Mouse (Mus musculus): Measurements from ENCODE around the gene Islr2. TPM values are rescaled to one million over a fixed set of nuclear protein-coding genes. Genes with fewer than 3 reads are reported as not detected.

Islr2 gene
- polyA plus RNA-seq, 1 experiment from 2014 or later: 19.6 TPM

DNA sequence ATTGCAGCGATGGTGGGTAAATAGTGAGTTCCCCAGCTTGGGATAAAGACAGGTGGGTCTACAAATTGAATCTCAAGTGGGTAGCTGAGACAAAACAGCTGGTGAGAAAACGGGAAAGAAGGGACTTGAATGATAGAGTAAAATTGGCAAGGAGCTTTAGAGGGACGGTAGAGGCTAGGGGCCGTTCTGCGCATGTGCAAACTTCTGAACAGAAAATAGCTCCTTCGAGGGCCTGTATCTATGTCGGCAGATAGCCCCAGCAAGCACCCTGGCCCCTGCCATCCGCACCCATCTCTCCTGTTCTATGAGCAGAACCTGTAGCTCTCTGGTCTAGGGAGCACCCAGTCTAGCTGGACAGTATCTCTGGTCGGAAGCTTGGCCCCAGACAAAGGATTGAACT is 9.9 kb downstream of the Islr2 start:
- DNase-seq (ENCODE audit: low spot score, missing footprints) (no peak), ATAC-seq (ENCODE audit: low FRiP score) (no peak)
- H3K4me1 ChIP-seq (ENCODE audit: control insufficient read depth, insufficient read depth, low read length): peaks cover 18% of the 10 kb centered on the region
- H3K36me3 ChIP-seq (ENCODE audit: control insufficient read depth, insufficient read depth, low read length): no peaks in the 10 kb centered on the region
- H3K4me3 ChIP-seq (ENCODE audit: low read depth, low read length): no peak overlapping the region
- H3K9me3 ChIP-seq (ENCODE audit: control insufficient read depth, low read length): no peaks in the 10 kb centered on the region
- H3K27me3 ChIP-seq (ENCODE audit: control insufficient read depth, insufficient read depth, low read length): peaks cover 45% of the 10 kb centered on the region
- H3K9ac ChIP-seq (ENCODE audit: low read length): no peak overlapping the region
- no peak overlapping the region for H3K4me2 ChIP-seq
- 70% methylated on average over 9 of the region's 9 CpGs for WGBS
- H3K27ac ChIP-seq (ENCODE audit: low read depth, low read length): no peak overlapping the region

DNA sequence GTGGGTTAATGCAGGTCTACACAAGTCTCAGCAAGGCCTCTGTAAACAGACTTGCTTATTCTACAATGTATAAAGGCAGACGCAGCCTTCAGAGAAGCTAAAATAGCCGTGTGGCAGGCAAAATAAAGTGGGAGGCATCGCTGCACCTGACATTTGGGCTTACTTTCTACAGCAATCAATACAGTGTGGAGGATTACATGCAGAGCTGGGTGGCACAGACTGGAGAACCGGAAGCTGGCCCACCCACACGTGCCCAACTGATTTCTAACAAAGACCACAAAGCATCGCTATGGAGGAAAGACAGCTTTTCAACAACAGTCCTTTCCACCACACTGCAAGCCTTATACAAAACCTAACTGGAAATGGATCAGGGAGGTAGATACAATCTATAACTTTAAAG is 19.7 kb downstream of the Islr2 start:
- H3K9me3 ChIP-seq (ENCODE audit: control insufficient read depth, low read length): no peaks in the 10 kb centered on the region
- 72% methylated on average over 6 of the region's 6 CpGs for WGBS
- no peak overlapping the region for H3K27ac ChIP-seq (ENCODE audit: low read depth, low read length)
- no peaks in the 10 kb centered on the region for H3K27me3 ChIP-seq (ENCODE audit: control insufficient read depth, insufficient read depth, low read length)
- H3K4me3 ChIP-seq (ENCODE audit: low read depth, low read length): no peak overlapping the region
- H3K36me3 ChIP-seq (ENCODE audit: control insufficient read depth, insufficient read depth, low read length): no peaks in the 10 kb centered on the region
- DNase-seq (ENCODE audit: low spot score, missing footprints): no peak
- no peak for ATAC-seq (ENCODE audit: low FRiP score)
- no peaks in the 10 kb centered on the region for H3K4me1 ChIP-seq (ENCODE audit: control insufficient read depth, insufficient read depth, low read length)
- no peak overlapping the region for H3K4me2 ChIP-seq
- no peak overlapping the region for H3K9ac ChIP-seq (ENCODE audit: low read length)

DNA sequence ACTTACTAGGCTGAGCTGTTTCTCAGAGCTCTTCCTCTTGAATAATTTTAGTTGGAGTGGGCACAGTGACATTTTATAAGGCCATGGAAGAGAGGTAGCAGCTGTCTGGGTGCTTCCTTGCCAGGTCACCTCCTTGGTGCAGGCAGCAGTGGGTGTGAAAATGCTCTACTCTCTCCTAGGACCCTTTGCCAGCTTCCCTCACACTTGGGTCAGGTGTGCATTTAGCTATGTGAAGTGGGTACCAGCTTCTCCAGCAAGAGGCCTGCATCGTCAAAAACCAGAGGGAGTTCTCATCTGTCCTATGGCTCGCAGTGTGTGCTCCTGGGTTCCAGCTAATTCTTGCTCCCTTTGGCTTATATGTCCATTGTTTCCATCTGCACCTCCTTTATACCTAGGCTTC is 24.7 kb downstream of the Islr2 start:
- H3K4me2 ChIP-seq: no peak overlapping the region
- 84% methylated on average over 2 of the region's 2 CpGs for WGBS
- no peak for ATAC-seq (ENCODE audit: low FRiP score)
- no peaks in the 10 kb centered on the region for H3K9me3 ChIP-seq (ENCODE audit: control insufficient read depth, low read length)
- no peaks in the 10 kb centered on the region for H3K27me3 ChIP-seq (ENCODE audit: control insufficient read depth, insufficient read depth, low read length)
- no peak for DNase-seq (ENCODE audit: low spot score, missing footprints)
- no peak overlapping the region for H3K27ac ChIP-seq (ENCODE audit: low read depth, low read length)
- H3K36me3 ChIP-seq (ENCODE audit: control insufficient read depth, insufficient read depth, low read length): no peaks in the 10 kb centered on the region
- no peaks in the 10 kb centered on the region for H3K4me1 ChIP-seq (ENCODE audit: control insufficient read depth, insufficient read depth, low read length)
- H3K9ac ChIP-seq (ENCODE audit: low read length): no peak overlapping the region
- H3K4me3 ChIP-seq (ENCODE audit: low read depth, low read length): no peak overlapping the region

GRCm38 (mm10) chr9:58177165-58177564 is 27.0 kb downstream of the Islr2 start:
- Histone ChIP-seq H3K36me3 (ENCODE audit: control insufficient read depth, insufficient read depth, low read length) (no peaks in the 10 kb centered on the region), H3K4me2 (no peak overlapping the region), H3K9me3 (ENCODE audit: control insufficient read depth, low read length) (no peaks in the 10 kb centered on the region), H3K4me1 (ENCODE audit: control insufficient read depth, insufficient read depth, low read length) (no peaks in the 10 kb centered on the region), H3K27ac (ENCODE audit: low read depth, low read length) (no peak overlapping the region), H3K27me3 (ENCODE audit: control insufficient read depth, insufficient read depth, low read length) (no peaks in the 10 kb centered on the region), H3K9ac (ENCODE audit: low read length) (no peak overlapping the region), H3K4me3 (ENCODE audit: low read depth, low read length) (no peak overlapping the region)
- DNase-seq (ENCODE audit: low spot score, missing footprints) (no peak), ATAC-seq (ENCODE audit: low FRiP score) (no peak)
- WGBS: 67% methylated on average over 4 of the region's 4 CpGs

GRCm38 (mm10) chr9:58175745-58176487 is 28.2 kb downstream of the Islr2 start:
- no peak for ATAC-seq (ENCODE audit: low FRiP score)
- DNase-seq (ENCODE audit: low spot score, missing footprints): no peak
- Histone ChIP-seq H3K27ac (ENCODE audit: low read depth, low read length) (no peak overlapping the region), H3K9me3 (ENCODE audit: control insufficient read depth, low read length) (no peaks in the 10 kb centered on the region), H3K4me1 (ENCODE audit: control insufficient read depth, insufficient read depth, low read length) (no peaks in the 10 kb centered on the region), H3K27me3 (ENCODE audit: control insufficient read depth, insufficient read depth, low read length) (no peaks in the 10 kb centered on the region), H3K36me3 (ENCODE audit: control insufficient read depth, insufficient read depth, low read length) (no peaks in the 10 kb centered on the region), H3K9ac (ENCODE audit: low read length) (no peak overlapping the region), H3K4me3 (ENCODE audit: low read depth, low read length) (no peak overlapping the region), H3K4me2 (no peak overlapping the region)
- WGBS: 52% methylated on average over 5 of the region's 5 CpGs

- no peak overlapping the region for H3K4me2 ChIP-seq
- no peaks in the 10 kb centered on the region for H3K9me3 ChIP-seq (ENCODE audit: control insufficient read depth, low read length)
- H3K4me1 ChIP-seq (ENCODE audit: control insufficient read depth, insufficient read depth, low read length): no peaks in the 10 kb centered on the region
- no peak overlapping the region for H3K4me3 ChIP-seq (ENCODE audit: low read depth, low read length)
- H3K27me3 ChIP-seq (ENCODE audit: control insufficient read depth, insufficient read depth, low read length): no peaks in the 10 kb centered on the region
- 34% methylated on average over 5 of the region's 5 CpGs for WGBS
- no peak overlapping the region for H3K27ac ChIP-seq (ENCODE audit: low read depth, low read length)
- DNase-seq (ENCODE audit: low spot score, missing footprints): no peak
- ATAC-seq (ENCODE audit: low FRiP score): no peak
- H3K36me3 ChIP-seq (ENCODE audit: control insufficient read depth, insufficient read depth, low read length): no peaks in the 10 kb centered on the region
- H3K9ac ChIP-seq (ENCODE audit: low read length): no peak overlapping the region
Measured at GRCm38 (mm10) chr9:58174818-58175251, 29.3 kb downstream of the Islr2 start.

DNA sequence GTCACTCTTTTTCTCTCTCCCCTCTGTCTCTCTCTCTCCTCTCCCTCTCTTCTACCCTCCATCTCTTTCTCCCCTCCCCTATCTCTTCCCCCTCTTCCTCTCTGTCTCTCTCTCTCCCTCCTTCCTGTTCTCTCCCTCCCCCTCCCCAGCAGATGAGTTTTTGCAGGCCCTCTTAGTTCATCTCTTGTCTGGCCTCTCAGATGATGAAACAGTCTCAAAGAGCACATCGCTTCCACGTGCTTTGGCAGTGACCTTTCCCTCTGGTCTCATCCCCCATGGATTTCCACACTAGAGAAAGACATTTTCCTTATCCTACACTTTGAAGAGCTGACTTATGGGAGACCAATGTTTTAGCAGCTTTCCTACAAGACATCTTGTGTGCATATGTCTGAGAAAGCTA is 31.3 kb downstream of the Islr2 start:
- Histone ChIP-seq H3K9ac (ENCODE audit: low read length) (no peak overlapping the region), H3K4me2 (no peak overlapping the region), H3K27ac (ENCODE audit: low read depth, low read length) (no peak overlapping the region), H3K4me1 (ENCODE audit: control insufficient read depth, insufficient read depth, low read length) (peaks cover 7% of the 10 kb centered on the region; the same call in 1 of the 2 replicates), H3K4me3 (ENCODE audit: low read depth, low read length) (no peak overlapping the region), H3K9me3 (ENCODE audit: control insufficient read depth, low read length) (no peaks in the 10 kb centered on the region), H3K27me3 (ENCODE audit: control insufficient read depth, insufficient read depth, low read length) (no peaks in the 10 kb centered on the region), H3K36me3 (ENCODE audit: control insufficient read depth, insufficient read depth, low read length) (no peaks in the 10 kb centered on the region)
- 65% methylated on average over 2 of the region's 2 CpGs for whole genome bisulfite sequencing
- DNase-seq (ENCODE audit: low spot score, missing footprints) (no peak), ATAC-seq (ENCODE audit: low FRiP score) (no peak)

DNA sequence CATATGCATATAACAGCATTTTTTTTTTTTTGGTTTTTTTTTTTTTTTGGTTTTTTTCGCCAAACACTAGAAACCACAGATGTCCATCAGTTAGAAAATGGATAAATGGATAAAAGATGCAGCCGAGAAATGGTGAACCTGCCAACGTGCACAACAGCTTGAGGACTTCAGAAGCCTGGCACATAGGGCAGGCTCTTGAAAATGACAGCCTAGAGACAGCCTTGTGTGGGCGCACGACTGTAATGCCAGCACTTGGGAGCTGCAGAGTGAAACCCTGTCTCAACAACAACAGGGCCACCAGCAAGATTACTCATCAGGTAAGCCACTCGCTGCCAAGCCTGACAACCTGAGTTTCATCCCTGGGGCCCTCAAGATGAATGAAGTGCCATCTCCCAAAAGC is 34.7 kb downstream of the Islr2 start:
- ATAC-seq (ENCODE audit: low FRiP score) (no peak), DNase-seq (ENCODE audit: low spot score, missing footprints) (no peak)
- H3K4me1 ChIP-seq (ENCODE audit: control insufficient read depth, insufficient read depth, low read length): peaks cover 7% of the 10 kb centered on the region; the same call in 1 of the 2 replicates
- no peaks in the 10 kb centered on the region for H3K36me3 ChIP-seq (ENCODE audit: control insufficient read depth, insufficient read depth, low read length)
- H3K9ac ChIP-seq (ENCODE audit: low read length): no peak overlapping the region
- H3K27ac ChIP-seq (ENCODE audit: low read depth, low read length): no peak overlapping the region
- no peaks in the 10 kb centered on the region for H3K27me3 ChIP-seq (ENCODE audit: control insufficient read depth, insufficient read depth, low read length)
- no peaks in the 10 kb centered on the region for H3K9me3 ChIP-seq (ENCODE audit: control insufficient read depth, low read length)
- no peak overlapping the region for H3K4me2 ChIP-seq
- WGBS: 90% methylated on average over 6 of the region's 6 CpGs
- H3K4me3 ChIP-seq (ENCODE audit: low read depth, low read length): no peak overlapping the region

GRCm38 (mm10) chr9:58168880-58169279 is 35.2 kb downstream of the Islr2 start:
- no peaks in the 10 kb centered on the region for H3K9me3 ChIP-seq (ENCODE audit: control insufficient read depth, low read length)
- peaks cover 7% of the 10 kb centered on the region; the same call in 1 of the 2 replicates for H3K4me1 ChIP-seq (ENCODE audit: control insufficient read depth, insufficient read depth, low read length)
- H3K36me3 ChIP-seq (ENCODE audit: control insufficient read depth, insufficient read depth, low read length): no peaks in the 10 kb centered on the region
- no peak overlapping the region for H3K9ac ChIP-seq (ENCODE audit: low read length)
- H3K4me3 ChIP-seq (ENCODE audit: low read depth, low read length): no peak overlapping the region
- no peaks in the 10 kb centered on the region for H3K27me3 ChIP-seq (ENCODE audit: control insufficient read depth, insufficient read depth, low read length)
- WGBS: 77% methylated on average over 3 of the region's 3 CpGs
- DNase-seq (ENCODE audit: low spot score, missing footprints): no peak
- no peak for ATAC-seq (ENCODE audit: low FRiP score)
- H3K4me2 ChIP-seq: no peak overlapping the region
- no peak overlapping the region for H3K27ac ChIP-seq (ENCODE audit: low read depth, low read length)

Data from midbrain, embryonic 11.5 days (tissue).